Mouse (Mus musculus) gastrocnemius, adult 2 months (tissue): Measurements from ENCODE around the gene Lonp2. TPM values are rescaled to one million over a fixed set of nuclear protein-coding genes. Genes with fewer than 3 reads are reported as not detected.

Source experiments
- DNase-seq: peaks from one replicate; pipeline ENCODE4 v3.0.0; 2022
- H3K27ac ChIP-seq: fragments of 200-600 bp; 2 replicates; pipeline ENCODE4 v1.8.1; 2022; ENCODE audit warnings: mild to moderate bottlenecking
- H3K4me3 ChIP-seq: fragments of 200-600 bp; 2 replicates; pipeline ENCODE4 v1.8.1; 2022; ENCODE audit warnings: mild to moderate bottlenecking, moderate library complexity
- CTCF ChIP-seq: fragments of 200-600 bp; IDR thresholded peaks from 2 replicates; pipeline ENCODE4 v1.8.1; 2022; ENCODE audit warnings: antibody characterized with exemption, mild to moderate bottlenecking, moderate library complexity
- intact Hi-C: fragments of 180-260 bp; cut with DNase I; formaldehyde crosslinking; loops from one replicate; pipeline ENCODE4 v1.15.1; 2025
- microRNA-seq: library from miRNA; unstranded; fragments of <30 nt; microRNA quantifications from one replicate; pipeline ENCODE4 v1.2.0, GENCODE M21; 2021
- total RNA-seq, 2 experiments: library from RNA; stranded (reverse); gene quantifications; 2 replicates each; pipeline ENCODE4 v1.2.3; 2021

Lonp2 gene
- total RNA-seq, 2 experiments from 2014 or later: 51.7 to 55.6 TPM

DNA sequence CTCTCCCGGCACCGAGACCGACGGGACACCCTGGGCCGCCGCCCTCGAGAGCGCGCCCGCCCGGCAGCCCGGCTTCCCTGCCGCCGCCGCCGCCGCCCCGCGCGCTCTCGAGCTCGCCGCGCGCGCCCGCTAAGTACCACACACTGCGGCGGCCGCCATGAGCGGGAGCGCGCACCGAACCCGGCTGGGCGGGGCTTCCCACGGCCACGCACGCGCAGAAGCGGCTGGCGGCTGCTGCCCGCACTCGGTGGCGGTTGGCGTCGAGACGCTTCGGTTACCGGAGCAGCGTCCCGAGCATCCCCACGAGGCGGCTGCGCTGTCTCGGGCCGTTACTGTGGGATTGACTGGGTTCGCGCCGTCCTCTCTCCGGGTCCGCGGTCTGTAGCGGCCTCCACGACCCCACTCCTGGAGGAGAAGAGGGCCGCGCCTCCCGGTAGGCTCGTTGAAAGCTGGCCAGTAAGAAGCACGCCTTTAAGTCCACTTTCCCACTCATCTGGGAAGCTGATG is 122.1 kb downstream of the Lonp2 start:
- no peak for TF ChIP-seq CTCF
- intact Hi-C loops: loop anchor here (2.0 to 5.0 kb wide), 2 partner anchors 51 to 124 kb away; partner anchors contain the start of gene Lonp2
- Histone ChIP-seq H3K4me3 (peak overlapping the region; percentile 79), H3K27ac (peak overlapping the region; percentile 98)
- peak; percentile 98 for DNase-seq

DNA sequence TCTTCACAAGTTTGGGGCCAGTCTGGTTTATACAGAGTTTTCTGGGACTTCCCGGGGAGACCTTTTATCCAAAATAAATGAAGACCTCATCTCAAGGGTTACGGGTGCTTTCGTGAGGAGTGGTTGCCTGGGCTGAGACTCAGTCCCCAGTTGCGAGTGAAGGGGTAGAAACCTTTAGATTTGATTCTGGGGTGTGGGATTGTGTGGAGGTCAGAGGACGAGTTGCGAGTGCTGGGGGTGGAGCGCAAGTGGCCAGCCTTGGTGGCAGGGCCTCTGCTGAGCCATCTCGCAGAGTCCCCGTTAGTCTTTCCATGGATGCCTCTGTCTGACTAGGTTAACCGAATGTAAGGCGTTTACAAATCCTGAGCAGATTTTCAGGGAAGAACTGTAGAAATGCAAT is 122.7 kb downstream of the Lonp2 start:
- intact Hi-C loops: loop anchor here (5.0 kb wide), 1 partner anchor 124 kb away; the partner anchor contains the start of gene Lonp2
- peak; percentile 29 for DNase-seq
- H3K4me3 ChIP-seq: peak overlapping the region; percentile 79
- no peak for TF ChIP-seq CTCF
- H3K27ac ChIP-seq: peak overlapping the region; percentile 98

DNA sequence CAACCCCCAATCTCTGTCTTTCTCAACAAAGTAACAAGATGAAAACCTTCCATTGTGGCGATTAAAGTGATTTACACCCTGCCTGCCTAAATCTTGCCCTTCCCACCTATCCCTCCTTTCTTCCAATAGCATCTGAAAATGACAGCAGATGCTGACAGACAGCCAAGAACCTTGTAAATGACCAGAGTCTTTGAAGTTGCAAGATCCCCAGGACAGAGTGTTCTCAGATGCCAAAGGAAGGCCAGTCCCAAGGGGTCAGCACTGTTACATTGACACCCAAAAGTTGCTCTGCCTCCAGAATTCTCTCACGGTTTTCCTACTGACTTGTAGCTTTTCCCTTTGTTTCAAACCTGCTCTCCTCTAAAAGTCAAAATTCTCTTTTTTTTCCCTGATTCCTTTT is 126.0 kb downstream of the Lonp2 start:
- no peak for TF ChIP-seq CTCF
- Histone ChIP-seq H3K27ac (no peak overlapping the region), H3K4me3 (no peak overlapping the region)
- DNase-seq: no peak
- intact Hi-C loops: loop anchor here (5.0 kb wide), 1 partner anchor 128 kb away; the partner anchor contains the start of gene Lonp2

DNA sequence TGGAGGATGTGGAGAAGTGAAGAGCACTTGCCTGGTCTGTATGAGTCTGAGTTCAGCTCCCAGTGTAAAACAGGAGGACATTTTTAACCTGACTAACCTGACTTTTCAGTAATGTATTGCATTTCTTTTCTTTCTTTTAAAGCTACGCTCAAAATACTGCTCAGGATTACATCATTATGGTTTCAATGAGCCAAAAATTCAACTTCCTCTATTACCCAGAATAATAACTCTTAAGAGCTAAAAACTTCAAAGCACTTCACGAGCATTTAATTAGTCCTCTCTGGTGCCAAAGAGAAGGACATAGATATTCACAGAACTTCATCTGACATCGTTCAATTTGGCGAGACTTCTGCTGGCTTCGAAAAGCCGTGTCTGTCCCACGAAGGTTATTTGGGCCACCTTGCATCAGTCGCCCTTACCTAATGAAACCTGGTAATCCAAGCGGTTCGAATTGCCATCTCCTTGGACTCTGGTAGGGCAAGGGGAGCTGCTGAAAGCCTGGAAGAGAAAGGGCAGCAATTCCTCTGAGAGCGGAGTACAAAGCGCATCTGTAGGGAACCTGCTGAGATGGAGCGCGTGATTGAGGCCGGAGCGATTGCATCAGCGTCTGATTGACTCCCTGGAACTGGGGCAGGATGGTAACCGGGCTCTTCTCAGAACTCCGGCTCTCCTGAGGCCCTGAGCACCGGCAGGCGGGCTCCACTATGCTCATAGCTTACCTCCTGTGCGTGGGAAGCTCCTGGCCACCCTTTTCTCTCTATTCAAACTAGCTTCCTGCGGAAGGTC is 133.3 kb downstream of the Lonp2 start:
- TF ChIP-seq CTCF: no peak
- Histone ChIP-seq H3K27ac (peak overlapping the region; percentile 58), H3K4me3 (peak overlapping the region; percentile 63)
- peak; percentile 58 for DNase-seq
- intact Hi-C loops: no loop called here

DNA sequence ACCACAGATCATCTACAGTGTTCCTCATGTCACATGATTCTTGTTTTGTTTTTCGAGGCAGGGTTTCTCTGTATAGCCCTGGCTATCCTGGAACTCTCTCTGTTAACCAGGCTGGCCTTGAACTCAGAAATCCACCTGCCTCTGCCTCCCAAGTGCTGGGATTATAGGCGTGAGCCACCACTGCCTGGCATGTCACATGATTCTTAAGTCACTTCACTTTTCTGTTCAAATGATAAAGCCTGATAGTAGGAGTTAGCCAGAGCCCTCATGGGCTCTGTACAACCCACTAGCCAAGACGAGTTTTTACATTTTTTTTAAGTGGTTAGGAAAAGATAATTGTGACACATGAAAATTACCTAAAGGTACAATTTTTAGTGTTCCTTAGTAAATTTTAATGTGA is 134.8 kb downstream of the Lonp2 start:
- H3K27ac ChIP-seq: no peak overlapping the region
- intact Hi-C loops: no loop called here
- no peak overlapping the region for H3K4me3 ChIP-seq
- TF ChIP-seq CTCF: no peak
- no peak for DNase-seq

DNA sequence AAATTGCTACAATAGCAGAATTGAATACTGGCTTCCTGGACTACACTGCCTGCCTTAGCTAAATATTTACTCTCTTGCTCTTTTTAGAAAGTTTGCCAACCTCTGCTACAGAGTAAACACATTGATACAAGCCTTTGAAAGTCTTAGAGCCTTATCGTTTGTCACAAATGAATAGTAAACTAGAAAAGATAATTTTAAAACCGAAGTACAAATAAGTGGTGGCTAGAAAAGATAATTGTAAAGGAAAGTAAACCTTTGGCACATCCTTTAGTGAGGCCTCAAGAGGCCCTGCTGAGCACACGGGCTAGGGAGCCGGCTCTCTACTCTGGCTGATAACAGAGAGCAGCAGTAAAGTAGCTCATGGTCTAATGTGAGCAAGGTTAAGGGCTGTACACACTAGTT is 135.2 kb downstream of the Lonp2 start:
- no peak for DNase-seq
- intact Hi-C loops: no loop called here
- TF ChIP-seq CTCF: no peak
- Histone ChIP-seq H3K27ac (no peak overlapping the region), H3K4me3 (no peak overlapping the region)

DNA sequence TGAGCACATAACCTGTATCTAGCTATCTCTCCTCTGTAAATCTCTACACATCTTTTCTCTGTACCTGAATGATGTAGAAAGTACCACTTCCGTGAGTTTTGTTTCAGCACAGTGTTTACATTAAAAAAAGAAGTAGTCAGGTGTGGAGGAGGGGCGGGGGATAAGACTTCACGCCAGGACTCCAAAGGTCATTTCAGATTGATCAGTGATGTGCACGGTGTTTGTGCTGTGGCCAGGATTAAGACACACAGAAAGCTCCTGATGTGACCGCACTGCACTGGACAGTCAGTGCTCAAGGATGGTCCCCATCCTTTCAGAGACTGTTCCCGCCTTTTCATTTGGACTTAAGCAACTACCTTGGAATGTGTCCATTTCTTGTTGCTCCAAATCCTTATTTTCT is 136.9 kb downstream of the Lonp2 start:
- intact Hi-C loops: no loop called here
- TF ChIP-seq CTCF: no peak
- Histone ChIP-seq H3K27ac (no peak overlapping the region), H3K4me3 (no peak overlapping the region)
- no peak for DNase-seq

DNA sequence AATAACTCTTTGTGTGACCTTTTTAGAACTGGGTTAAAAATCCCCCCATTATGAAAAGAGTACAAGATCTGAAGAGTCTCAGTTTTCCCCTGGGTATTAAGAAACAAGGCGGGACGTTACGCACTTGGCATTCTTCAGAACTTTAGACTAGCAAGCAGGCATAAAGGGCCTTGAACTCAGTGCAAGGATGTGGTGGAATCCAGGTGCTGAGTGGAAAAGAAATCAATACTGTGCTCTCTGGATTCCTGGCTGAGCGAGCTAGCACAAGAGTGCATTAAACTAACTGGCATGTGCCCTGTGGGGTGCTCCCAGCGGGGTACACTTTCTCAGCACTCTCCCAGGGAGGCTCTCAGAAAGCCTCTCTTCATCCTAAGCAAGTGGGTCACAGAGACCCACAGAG is 139.0 kb downstream of the Lonp2 start:
- no peak overlapping the region for H3K27ac ChIP-seq
- DNase-seq: no peak

DNA sequence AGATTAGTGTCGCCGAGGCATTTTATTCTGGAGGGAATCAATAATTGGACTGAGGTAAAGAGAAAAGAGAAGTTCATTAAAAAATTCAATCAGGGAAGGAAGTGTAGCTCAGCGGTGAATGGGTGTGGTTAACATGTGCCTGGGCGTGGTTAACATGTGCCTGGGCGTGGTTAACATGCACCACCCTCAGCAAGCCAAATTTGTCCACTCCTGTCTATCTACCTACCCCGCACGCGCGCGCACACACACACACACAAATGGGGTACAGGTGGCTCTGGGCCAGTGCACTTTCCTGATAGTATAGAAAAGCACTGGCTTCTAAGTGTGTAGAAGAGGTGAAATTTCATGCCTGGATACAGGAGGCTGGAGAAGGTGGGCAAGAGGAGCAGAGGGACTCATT is 141.3 kb downstream of the Lonp2 start:
- DNase-seq: no peak
- intact Hi-C loops: no loop called here
- Histone ChIP-seq H3K27ac (no peak overlapping the region), H3K4me3 (no peak overlapping the region)
- TF ChIP-seq CTCF: no peak

More for the DNA sequence above, 139.0 kb downstream of the Lonp2 start:
- no peak for TF ChIP-seq CTCF
- intact Hi-C loops: no loop called here
- no peak overlapping the region for H3K4me3 ChIP-seq

DNA sequence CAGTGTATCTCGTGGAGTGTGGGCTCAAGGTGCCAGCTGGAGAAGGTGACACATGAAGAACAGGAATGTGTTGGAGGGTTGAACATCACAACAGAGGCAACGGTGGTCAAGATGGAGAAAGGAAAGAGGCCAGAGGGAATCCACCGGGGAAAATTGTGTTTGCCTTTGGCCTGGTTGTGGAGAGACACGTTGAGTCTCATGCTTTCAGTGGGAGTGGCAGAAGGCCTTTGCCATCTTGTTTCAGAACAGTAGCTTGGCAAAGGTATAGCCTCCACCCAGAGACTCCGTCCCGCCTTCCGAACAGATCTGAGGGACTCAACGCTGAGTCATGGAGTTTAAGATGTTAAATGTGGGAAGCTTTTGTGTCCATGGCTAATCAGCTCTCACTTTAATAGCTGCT is 141.8 kb downstream of the Lonp2 start:
- Histone ChIP-seq H3K4me3 (no peak overlapping the region), H3K27ac (no peak overlapping the region)
- DNase-seq: no peak
- intact Hi-C loops: no loop called here
- TF ChIP-seq CTCF: no peak

DNA sequence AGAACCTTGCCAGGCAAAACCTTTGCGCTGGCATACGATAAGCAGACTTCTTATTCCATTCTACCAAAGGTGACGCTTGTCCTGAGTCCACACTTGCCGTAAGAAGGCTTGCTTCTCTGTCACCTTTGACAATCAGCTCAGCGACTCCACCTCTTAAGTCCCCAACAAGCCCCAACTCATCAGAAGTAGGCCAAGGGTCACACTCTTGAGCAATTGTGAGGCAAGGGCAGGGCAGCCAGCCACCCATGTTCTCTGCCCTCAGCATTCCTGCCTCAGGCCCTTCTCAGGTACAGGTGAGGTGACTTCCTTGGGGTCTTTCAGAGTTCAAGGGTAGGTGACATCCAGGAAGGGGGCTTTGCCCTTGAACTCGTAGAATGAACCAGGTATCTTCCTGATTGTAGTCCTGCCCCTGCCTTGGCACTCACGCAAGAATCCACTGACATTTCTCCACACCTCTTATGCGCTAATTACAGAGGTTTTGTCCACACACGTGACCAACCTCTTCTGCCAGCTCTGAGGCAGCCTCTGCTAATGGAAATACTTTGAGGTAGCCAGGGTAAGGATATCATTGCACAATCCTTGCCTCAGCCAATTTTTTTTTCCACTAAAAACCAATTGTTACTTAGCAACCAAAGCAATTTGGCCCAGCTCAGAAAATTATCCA is 142.8 kb downstream of the Lonp2 start:
- peak; percentile 39 for DNase-seq
- intact Hi-C loops: no loop called here
- Histone ChIP-seq H3K27ac (no peak overlapping the region), H3K4me3 (no peak overlapping the region)
- no peak for TF ChIP-seq CTCF

DNA sequence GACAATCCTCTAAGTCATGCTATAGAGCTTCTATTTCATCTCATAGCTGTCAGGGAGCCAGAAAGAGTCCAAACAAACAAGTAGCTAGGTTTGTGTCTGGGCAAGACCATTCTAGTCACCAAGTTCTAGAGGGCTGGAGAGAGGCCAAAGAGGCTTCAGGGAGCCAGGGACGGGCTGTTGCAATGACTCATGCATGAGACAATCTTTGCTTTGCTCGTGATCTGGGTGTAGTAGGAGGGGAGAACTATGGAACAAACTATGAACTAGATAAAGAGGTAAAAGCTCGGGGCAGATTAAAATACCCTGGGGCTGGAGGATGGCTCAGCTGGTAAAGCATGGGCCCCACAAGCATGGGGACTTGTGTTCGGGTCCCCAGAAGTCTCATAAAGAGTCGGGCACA is 144.7 kb downstream of the Lonp2 start:
- intact Hi-C loops: no loop called here
- Histone ChIP-seq H3K27ac (peak overlapping the region; percentile 48), H3K4me3 (no peak overlapping the region)
- no peak for TF ChIP-seq CTCF
- peak; percentile 70 for DNase-seq

DNA sequence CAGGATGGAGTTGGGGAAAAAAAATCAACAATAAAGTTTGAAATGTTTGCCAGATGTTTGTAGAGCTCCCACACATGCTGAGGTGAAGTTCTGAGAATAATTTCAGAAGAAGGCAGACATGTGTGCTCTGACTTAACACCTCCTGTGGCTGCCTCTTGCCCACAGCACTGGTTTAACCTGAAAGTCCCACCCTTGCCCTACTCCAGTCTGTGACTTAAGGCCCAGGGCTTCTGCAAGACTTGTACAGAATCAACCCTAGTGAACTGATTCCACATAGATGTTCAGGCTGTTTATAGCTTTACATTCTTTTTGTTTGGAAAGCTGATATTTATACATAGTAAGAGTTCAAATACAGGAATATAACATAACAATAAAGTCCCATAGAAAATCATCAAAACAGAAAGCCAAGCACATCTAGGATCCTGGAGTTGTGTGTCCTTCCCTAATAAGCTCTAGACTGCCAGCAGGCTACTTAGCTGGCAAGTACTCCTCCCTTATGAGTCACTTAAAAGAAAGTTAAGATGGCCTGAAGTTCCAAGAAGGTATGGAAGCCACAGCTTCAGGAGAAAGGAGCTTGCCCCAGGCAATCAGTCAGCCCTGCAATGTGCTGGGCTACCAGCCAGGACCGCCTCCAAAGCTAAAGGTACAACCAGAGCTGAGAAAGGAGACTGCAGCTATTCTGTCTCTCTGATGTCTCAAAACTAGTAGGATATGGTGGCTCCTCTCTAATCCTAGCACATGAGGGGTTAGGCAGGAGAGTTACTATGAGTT is 146.3 kb downstream of the Lonp2 start:
- TF ChIP-seq CTCF: no peak
- Histone ChIP-seq H3K27ac (no peak overlapping the region), H3K4me3 (no peak overlapping the region)
- DNase-seq: peak; percentile 28
- intact Hi-C loops: no loop called here

Small RNAs within 50 kb of the gene (microRNA-seq; reads per million reads assigned to microRNA genes)
- gene Gm44348: not detected

Other genes with a start within 250 kb of the Lonp2 start
- gene Abcc12, start 43.4 kb upstream of the Lonp2 start, total RNA-seq: not detected
- 1 to 10 TPM; 4.9 to 5.3 TPM for gene Gm10638, start 121.7 kb downstream of the Lonp2 start, total RNA-seq
- gene Siah1a, start 121.9 kb downstream of the Lonp2 start, total RNA-seq: 10 to 100 TPM in 1 of 2 experiments, 1 to 10 TPM in 1; 9.6 to 14.9 TPM